Mouse (Mus musculus) liver, embryonic 15.5 days (tissue): ENCODE results near the gene Gm2174. TPM values are rescaled to one million over a fixed set of nuclear protein-coding genes. Genes with fewer than 3 reads are reported as not detected.

Source experiments
- ATAC-seq: fragments of 200-750 bp; cut with Nextera tagmentation; 2 replicates; pipeline ENCODE4 v1.8.0; 2017; ENCODE audit warnings: moderate number of reproducible peaks, mild to moderate bottlenecking, moderate library complexity; ENCODE audit not compliant: insufficient read depth
- H3K27ac ChIP-seq: fragments of 300-500 bp; sonication (generic); replicated peaks from 2 replicates; pipeline ENCODE4 v1.5.1; 2015; ENCODE audit warnings: mild to moderate bottlenecking, inconsistent platforms
- H3K27me3 ChIP-seq: fragments of 300-500 bp; sonication (generic); 2 replicates; pipeline ENCODE4 v1.6.1; 2015; ENCODE audit warnings: mild to moderate bottlenecking, inconsistent platforms
- H3K36me3 ChIP-seq: fragments of 300-500 bp; sonication (generic); replicated peaks from 2 replicates; pipeline ENCODE4 v1.6.1; 2015; ENCODE audit warnings: moderate library complexity, mild to moderate bottlenecking, inconsistent platforms
- H3K4me1 ChIP-seq: fragments of 300-500 bp; sonication (generic); replicated peaks from 2 replicates; pipeline ENCODE4 v1.6.1; 2015; ENCODE audit warnings: inconsistent platforms
- H3K4me2 ChIP-seq: fragments of 300-500 bp; sonication (generic); 2 replicates; pipeline ENCODE4 v1.6.1; 2015; ENCODE audit warnings: moderate library complexity, mild to moderate bottlenecking, inconsistent platforms
- H3K4me3 ChIP-seq: fragments of 300-500 bp; sonication (generic); replicated peaks from 2 replicates; pipeline ENCODE4 v1.5.1; 2015; ENCODE audit warnings: mild to moderate bottlenecking, inconsistent platforms
- H3K9ac ChIP-seq: fragments of 300-500 bp; sonication (generic); 2 replicates; pipeline ENCODE4 v1.6.1; 2015; ENCODE audit warnings: moderate library complexity, mild to moderate bottlenecking, inconsistent platforms
- H3K9me3 ChIP-seq: fragments of 300-500 bp; sonication (generic); replicated peaks from 2 replicates; pipeline ENCODE4 v1.6.1; 2016; ENCODE audit warnings: inconsistent platforms
- WGBS: fragments of 180-500 bp; shearing (Covaris S2); methylation state at CpG from one replicate; pipeline ENCODE4 v1.1.7; 2015; ENCODE audit warnings: mixed read lengths; ENCODE audit not compliant: insufficient replicate concordance; 5-methylcytosine and 5-hydroxymethylcytosine counted together
- polyA plus RNA-seq: library from polyadenylated mRNA; unstranded; fragments of >200 nt; fragmentation: Nextera tagmentation; extraction: Ambion mirVana; gene quantifications from 2 replicates; pipeline ENCODE4 v1.2.1, GENCODE M21; 2015

Gm2174 gene
- 1.4 and 1.7 TPM in 2 replicates for polyA plus RNA-seq

- Histone ChIP-seq H3K4me2 (peak within 1 kb of the TSS; percentile 50), H3K4me3 (no peak within 1 kb of the TSS), H3K27me3 (no peaks in the 10 kb centered on the region), H3K27ac (peak within 1 kb of the TSS; percentile 91), H3K36me3 (no peaks in the 10 kb centered on the region), H3K9ac (no peak within 1 kb of the TSS), H3K4me1 (peaks cover 31% of the 10 kb centered on the region), H3K9me3 (no peaks in the 10 kb centered on the region)
- 32% methylated on average over 4 of the region's 4 CpGs for WGBS
- ATAC-seq: no peak
Observed at GRCm38 (mm10) chrX:56447524-56448015, at the start of gene Gm2174. Gene Gm2174 (plus strand): TSS chrX:56447965.

- Histone ChIP-seq H3K4me1 (no peaks in the 10 kb centered on the region), H3K4me2 (no peak overlapping the region), H3K9me3 (no peaks in the 10 kb centered on the region), H3K36me3 (no peaks in the 10 kb centered on the region), H3K27ac (no peak overlapping the region), H3K4me3 (no peak overlapping the region), H3K9ac (no peak overlapping the region), H3K27me3 (no peaks in the 10 kb centered on the region)
- no peak for ATAC-seq
- 9% methylated on average over 2 of the region's 2 CpGs for WGBS
Observed at GRCm38 (mm10) chrX:56404646-56405045, 43.1 kb upstream of the Gm2174 start.

- H3K9ac ChIP-seq: no peak overlapping the region
- WGBS: 18% methylated on average over 1 of the region's 1 CpGs
- no peak overlapping the region for H3K27ac ChIP-seq
- no peaks in the 10 kb centered on the region for H3K4me1 ChIP-seq
- no peaks in the 10 kb centered on the region for H3K36me3 ChIP-seq
- H3K9me3 ChIP-seq: no peaks in the 10 kb centered on the region
- no peak overlapping the region for H3K4me3 ChIP-seq
- ATAC-seq: no peak
- no peaks in the 10 kb centered on the region for H3K27me3 ChIP-seq
- H3K4me2 ChIP-seq: no peak overlapping the region
Observed at GRCm38 (mm10) chrX:56405482-56405881, 42.3 kb upstream of the Gm2174 start.

GRCm38 (mm10) chrX:56406128-56406527, 41.6 kb upstream of the Gm2174 start:
- no peak for ATAC-seq
- Histone ChIP-seq H3K27me3 (no peaks in the 10 kb centered on the region), H3K27ac (no peak overlapping the region), H3K4me1 (no peaks in the 10 kb centered on the region), H3K36me3 (no peaks in the 10 kb centered on the region), H3K9me3 (no peaks in the 10 kb centered on the region), H3K4me3 (no peak overlapping the region), H3K4me2 (no peak overlapping the region), H3K9ac (no peak overlapping the region)
- 32% methylated on average over 5 of the region's 5 CpGs for WGBS

- Histone ChIP-seq H3K4me1 (no peaks in the 10 kb centered on the region), H3K4me3 (no peak overlapping the region), H3K9ac (no peak overlapping the region), H3K36me3 (no peaks in the 10 kb centered on the region), H3K27me3 (no peaks in the 10 kb centered on the region), H3K9me3 (no peaks in the 10 kb centered on the region), H3K27ac (no peak overlapping the region), H3K4me2 (no peak overlapping the region)
- 24% methylated on average over 3 of the region's 3 CpGs for WGBS
- ATAC-seq: no peak
Observed at GRCm38 (mm10) chrX:56416277-56416676, 31.5 kb upstream of the Gm2174 start.

- no peak overlapping the region for H3K4me3 ChIP-seq
- H3K4me2 ChIP-seq: no peak overlapping the region
- H3K27me3 ChIP-seq: no peaks in the 10 kb centered on the region
- H3K9ac ChIP-seq: no peak overlapping the region
- WGBS: 39% methylated on average over 4 of the region's 4 CpGs
- H3K9me3 ChIP-seq: no peaks in the 10 kb centered on the region
- no peaks in the 10 kb centered on the region for H3K4me1 ChIP-seq
- ATAC-seq: no peak
- no peak overlapping the region for H3K27ac ChIP-seq
- no peaks in the 10 kb centered on the region for H3K36me3 ChIP-seq
Observed at GRCm38 (mm10) chrX:56417541-56417940, 30.2 kb upstream of the Gm2174 start.

- 34% methylated on average over 2 of the region's 2 CpGs for WGBS
- Histone ChIP-seq H3K9ac (no peak overlapping the region), H3K9me3 (no peaks in the 10 kb centered on the region), H3K27me3 (no peaks in the 10 kb centered on the region), H3K36me3 (no peaks in the 10 kb centered on the region), H3K4me2 (no peak overlapping the region), H3K4me3 (no peak overlapping the region), H3K27ac (no peak overlapping the region), H3K4me1 (peaks cover 2% of the 10 kb centered on the region)
- ATAC-seq: no peak
Observed at GRCm38 (mm10) chrX:56430601-56431000, 17.2 kb upstream of the Gm2174 start.

- WGBS: 29% methylated on average over 7 of the region's 7 CpGs
- ATAC-seq: peak; percentile 51; the same call in 1 of the 2 replicates
- Histone ChIP-seq H3K9ac (no peak overlapping the region), H3K36me3 (no peaks in the 10 kb centered on the region), H3K4me1 (peaks cover 10% of the 10 kb centered on the region; the same call in 1 of the 2 replicates), H3K27ac (no peak overlapping the region), H3K27me3 (no peaks in the 10 kb centered on the region), H3K4me2 (no peak overlapping the region; the same call in 1 of the 2 replicates), H3K9me3 (no peaks in the 10 kb centered on the region), H3K4me3 (no peak overlapping the region)
Observed at GRCm38 (mm10) chrX:56435758-56436283, 11.9 kb upstream of the Gm2174 start.

- H3K4me1 ChIP-seq: peaks cover 31% of the 10 kb centered on the region
Observed at GRCm38 (mm10) chrX:56446487-56447428, 1.0 kb upstream of the Gm2174 start.

GRCm38 (mm10) chrX:56454671-56455371, 7.1 kb downstream of the Gm2174 start, which contains the start of gene Ints6l:
Gene Ints6l (plus strand): TSS chrX:56454857.
- 13% methylated on average over 22 of the region's 22 CpGs for WGBS
- no peaks in the 10 kb centered on the region for H3K36me3 ChIP-seq
- ATAC-seq: peak; percentile 72

More at GRCm38 (mm10) chrX:56446487-56447428, 1.0 kb upstream of the Gm2174 start:
- no peaks in the 10 kb centered on the region for H3K27me3 ChIP-seq
- 29% methylated on average over 11 of the region's 11 CpGs for WGBS
- peak; percentile 95 for ATAC-seq
- H3K9ac ChIP-seq: no peak overlapping the region
- no peak overlapping the region for H3K4me3 ChIP-seq
- H3K9me3 ChIP-seq: no peaks in the 10 kb centered on the region
- H3K4me2 ChIP-seq: peak overlapping the region; percentile 50
- no peaks in the 10 kb centered on the region for H3K36me3 ChIP-seq
- peak overlapping the region; percentile 91 for H3K27ac ChIP-seq

More at GRCm38 (mm10) chrX:56454671-56455371, 7.1 kb downstream of the Gm2174 start, which contains the start of gene Ints6l:
- peak within 1 kb of the TSS; percentile 66 for H3K4me2 ChIP-seq
- H3K4me3 ChIP-seq: peak within 1 kb of the TSS; percentile 74
- no peaks in the 10 kb centered on the region for H3K9me3 ChIP-seq
- H3K4me1 ChIP-seq: peaks cover 10% of the 10 kb centered on the region
- H3K27ac ChIP-seq: peak within 1 kb of the TSS; percentile 95
- no peaks in the 10 kb centered on the region for H3K27me3 ChIP-seq
- peak within 1 kb of the TSS; percentile 84 for H3K9ac ChIP-seq
